Mouse (Mus musculus) E14TG2a.4 (cell line): ENCODE measurements at regions not wholly inside any gene's neighbourhood (a gene's known extent, or its start where the extent isn't known, plus 50 kb on each side); places are given as distances from the start of the nearest gene placed in this dataset.
A peak's percentile ranks its signal among the peaks of the same experiment; 100 is the strongest.
"Not testable (repeated sequence)": the region's sequence is repeated elsewhere in the genome, so short reads cannot be mapped to it uniquely, and the experiment has no call there.

Experiments used
- H3K27me3 ChIP-seq: 2 replicates; pipeline ENCODE4 v1.6.1; 2014; ENCODE audit warnings: low read length, control low read depth; ENCODE audit not compliant: insufficient read depth
- H3K36me3 ChIP-seq: 2 replicates; pipeline ENCODE4 v1.6.1; 2014; ENCODE audit warnings: low read length, control low read depth; ENCODE audit not compliant: insufficient read depth
- H3K4me1 ChIP-seq: replicated peaks from 2 replicates; pipeline ENCODE4 v1.6.1; 2014; ENCODE audit warnings: low read depth, low read length, control low read depth
- H3K4me3 ChIP-seq: replicated peaks from 2 replicates; pipeline ENCODE4 v1.5.1; 2014; ENCODE audit warnings: mild to moderate bottlenecking, low read length
- H3K9me3 ChIP-seq: 2 replicates; pipeline ENCODE4 v1.6.1; 2014; ENCODE audit warnings: low read length, control low read depth
- CTCF ChIP-seq: conservative IDR thresholded peaks from 2 replicates; pipeline ENCODE4 v1.5.1; 2014; ENCODE audit warnings: low read length
- NANOG ChIP-seq: IDR thresholded peaks from 2 replicates; pipeline ENCODE4 v1.6.1; 2014; ENCODE audit warnings: borderline replicate concordance, low read length, mixed read lengths
- POU5F1 ChIP-seq: IDR thresholded peaks from 2 replicates; pipeline ENCODE4 v1.6.1; 2014; ENCODE audit warnings: low read length, borderline replicate concordance

GRCm38 (mm10) chr3:16751764-16752485, 745.7 kb upstream of the Gm5150 start:
- H3K36me3 ChIP-seq = no peaks in the 10 kb centered on the region
- H3K27me3 ChIP-seq = no peaks in the 10 kb centered on the region
- peaks cover 15% of the 10 kb centered on the region for H3K4me1 ChIP-seq
- peak; percentile 68 for TF ChIP-seq NANOG
- no peak for TF ChIP-seq CTCF
- peaks cover 8% of the 10 kb centered on the region for H3K9me3 ChIP-seq
- H3K4me3 ChIP-seq = no peak overlapping the region

GRCm38 (mm10) chr3:16733936-16734330, 727.7 kb upstream of the Gm5150 start:
- no peaks in the 10 kb centered on the region for H3K27me3 ChIP-seq
- H3K4me3 ChIP-seq = no peak overlapping the region
- TF ChIP-seq CTCF = no peak
- no peak for TF ChIP-seq NANOG
- no peak for TF ChIP-seq POU5F1
- H3K9me3 ChIP-seq = peaks cover 11% of the 10 kb centered on the region; the same call in 1 of the 2 replicates
- peaks cover 32% of the 10 kb centered on the region for H3K4me1 ChIP-seq
- H3K36me3 ChIP-seq = peaks cover 19% of the 10 kb centered on the region

- no peaks in the 10 kb centered on the region for H3K27me3 ChIP-seq
- TF ChIP-seq POU5F1 (no peak), CTCF (no peak), NANOG (no peak)
Observed at GRCm38 (mm10) chr3:16733295-16733935, 727.2 kb upstream of the Gm5150 start.

GRCm38 (mm10) chr3:16724371-16725100, 718.3 kb upstream of the Gm5150 start:
- Histone ChIP-seq H3K9me3 (peaks cover 33% of the 10 kb centered on the region), H3K36me3 (peaks cover 39% of the 10 kb centered on the region), H3K4me1 (peaks cover 35% of the 10 kb centered on the region), H3K4me3 (0 out of 2 replicates have a peak overlapping the region, but pooled peaks have one; percentile 7)
- TF ChIP-seq NANOG = peak; percentile 30; the same call in 1 of the 2 replicates
- H3K27me3 ChIP-seq = not testable (repeated sequence)

More at GRCm38 (mm10) chr3:16733295-16733935, 727.2 kb upstream of the Gm5150 start:
- H3K9me3 ChIP-seq = peaks cover 16% of the 10 kb centered on the region
- H3K4me3 ChIP-seq = no peak overlapping the region
- peaks cover 32% of the 10 kb centered on the region for H3K4me1 ChIP-seq
- H3K36me3 ChIP-seq = peaks cover 23% of the 10 kb centered on the region

- Histone ChIP-seq H3K9me3 (peaks cover 27% of the 10 kb centered on the region), H3K27me3 (no peaks in the 10 kb centered on the region), H3K36me3 (peaks cover 33% of the 10 kb centered on the region), H3K4me3 (no peak overlapping the region), H3K4me1 (peaks cover 35% of the 10 kb centered on the region)
- TF ChIP-seq NANOG (peak; percentile 56; the same call in 1 of the 2 replicates), CTCF (no peak)
Observed at GRCm38 (mm10) chr3:16723631-16724030, 717.4 kb upstream of the Gm5150 start.

GRCm38 (mm10) chr3:16690955-16691354, 684.7 kb upstream of the Gm5150 start:
- H3K36me3 ChIP-seq = no peaks in the 10 kb centered on the region
- no peak for TF ChIP-seq POU5F1
- no peaks in the 10 kb centered on the region for H3K27me3 ChIP-seq
- no peak overlapping the region for H3K4me3 ChIP-seq
- H3K4me1 ChIP-seq = peaks cover 6% of the 10 kb centered on the region
- H3K9me3 ChIP-seq = no peaks in the 10 kb centered on the region

- no peaks in the 10 kb centered on the region for H3K9me3 ChIP-seq
- H3K4me3 ChIP-seq = no peak overlapping the region
- TF ChIP-seq CTCF (no peak), NANOG (no peak), POU5F1 (no peak)
- no peaks in the 10 kb centered on the region for H3K36me3 ChIP-seq
- H3K27me3 ChIP-seq = no peaks in the 10 kb centered on the region
- peaks cover 6% of the 10 kb centered on the region for H3K4me1 ChIP-seq
Observed at GRCm38 (mm10) chr3:16688973-16689372, 682.7 kb upstream of the Gm5150 start.

GRCm38 (mm10) chr3:16657566-16657965, 651.3 kb upstream of the Gm5150 start:
- TF ChIP-seq NANOG = no peak
- TF ChIP-seq POU5F1 = no peak
- TF ChIP-seq CTCF = no peak
- Histone ChIP-seq H3K4me1 (no peaks in the 10 kb centered on the region), H3K9me3 (no peaks in the 10 kb centered on the region), H3K36me3 (no peaks in the 10 kb centered on the region), H3K4me3 (no peak overlapping the region), H3K27me3 (no peaks in the 10 kb centered on the region)
